Mouse (Mus musculus) ovary, postnatal 10 days (tissue): ENCODE measurements around the gene Tmcc3.

Experiments
- DNase-seq: peaks from one replicate; pipeline ENCODE4 v3.0.0; 2022; ENCODE audit warnings: low spot score

Tmcc3 gene

GRCm38 (mm10) chr10:94360664-94361063, 48.9 kb downstream of the Tmcc3 start:
- DNase-seq, result no peak

GRCm38 (mm10) chr10:94371293-94371692, 59.5 kb downstream of the Tmcc3 start:
- DNase-seq, result no peak

- no peak for DNase-seq
These were observed 65.2 kb downstream of the Tmcc3 start for GRCm38 (mm10) chr10:94376941-94377340.

GRCm38 (mm10) chr10:94377844-94378243, 66.1 kb downstream of the Tmcc3 start:
- no peak for DNase-seq

GRCm38 (mm10) chr10:94378383-94378782, 66.6 kb downstream of the Tmcc3 start:
- DNase-seq, result peak; percentile 38

- no peak for DNase-seq
These were observed 68.3 kb downstream of the Tmcc3 start for GRCm38 (mm10) chr10:94380082-94380481.

GRCm38 (mm10) chr10:94380662-94381392, 69.1 kb downstream of the Tmcc3 start:
- no peak for DNase-seq

- DNase-seq, result no peak
These were observed 69.6 kb downstream of the Tmcc3 start for GRCm38 (mm10) chr10:94381393-94381740.

GRCm38 (mm10) chr10:94382618-94383017, 70.9 kb downstream of the Tmcc3 start:
- no peak for DNase-seq

GRCm38 (mm10) chr10:94383565-94383964, 71.8 kb downstream of the Tmcc3 start:
- no peak for DNase-seq

GRCm38 (mm10) chr10:94389219-94389618, 77.5 kb downstream of the Tmcc3 start:
- DNase-seq, result no peak

- no peak for DNase-seq
These were observed 79.3 kb downstream of the Tmcc3 start for GRCm38 (mm10) chr10:94391049-94391448.

- DNase-seq, result no peak
These were observed 82.5 kb downstream of the Tmcc3 start for GRCm38 (mm10) chr10:94394286-94394685.

GRCm38 (mm10) chr10:94397833-94398596, 86.3 kb downstream of the Tmcc3 start:
- no peak for DNase-seq

GRCm38 (mm10) chr10:94400895-94401294, 89.1 kb downstream of the Tmcc3 start:
- DNase-seq, result no peak

- no peak for DNase-seq
These were observed 93.7 kb downstream of the Tmcc3 start for GRCm38 (mm10) chr10:94405456-94405855.

- no peak for DNase-seq
These were observed 95.1 kb downstream of the Tmcc3 start for GRCm38 (mm10) chr10:94406821-94407220.

- peak; percentile 42 for DNase-seq
These were observed 96.8 kb downstream of the Tmcc3 start for GRCm38 (mm10) chr10:94408356-94409146.

GRCm38 (mm10) chr10:94409661-94410060, 97.9 kb downstream of the Tmcc3 start:
- DNase-seq, result no peak

- DNase-seq, result no peak
These were observed 99.8 kb downstream of the Tmcc3 start for GRCm38 (mm10) chr10:94411594-94411993.

- DNase-seq, result no peak
These were observed 102.3 kb downstream of the Tmcc3 start for GRCm38 (mm10) chr10:94413770-94414651.
